Mouse (Mus musculus): ENCODE results near the gene Man1c1. TPM values are rescaled to one million over a fixed set of nuclear protein-coding genes. Genes with fewer than 3 reads are reported as not detected.

Man1c1 gene
- polyA plus RNA-seq, 1 experiment from 2014 or later: 4.8 TPM

- H3K4me1 ChIP-seq (ENCODE audit: control insufficient read depth, insufficient read depth, low read length): peaks cover 5% of the 10 kb centered on the region; the same call in 1 of the 2 replicates
- H3K4me2 ChIP-seq (ENCODE audit: low read depth): no peak overlapping the region
- DNase-seq (ENCODE audit: low spot score) (no peak), ATAC-seq (ENCODE audit: insufficient read depth, low FRiP score, low TSS enrichment) (no peak)
- 61% methylated on average over 4 of the region's 4 CpGs for WGBS
- no peak overlapping the region for H3K4me3 ChIP-seq (ENCODE audit: low read depth, low read length)
- no peaks in the 10 kb centered on the region for H3K27me3 ChIP-seq (ENCODE audit: control insufficient read depth, insufficient read depth, low read length)
- H3K9me3 ChIP-seq (ENCODE audit: control insufficient read depth, low read length): no peaks in the 10 kb centered on the region
- H3K36me3 ChIP-seq (ENCODE audit: control insufficient read depth, insufficient read depth, low read length): no peaks in the 10 kb centered on the region
- no peak overlapping the region for H3K9ac ChIP-seq (ENCODE audit: low read length)
- H3K27ac ChIP-seq (ENCODE audit: low read depth, low read length): no peak overlapping the region
Observed at GRCm38 (mm10) chr4:134604472-134604871, 99.6 kb downstream of the Man1c1 start.

GRCm38 (mm10) chr4:134603553-134603952 lies 100.5 kb downstream of the Man1c1 start:
- Histone ChIP-seq H3K4me3 (ENCODE audit: low read depth, low read length) (no peak overlapping the region), H3K4me2 (ENCODE audit: low read depth) (no peak overlapping the region), H3K9me3 (ENCODE audit: control insufficient read depth, low read length) (no peaks in the 10 kb centered on the region), H3K27ac (ENCODE audit: low read depth, low read length) (no peak overlapping the region), H3K9ac (ENCODE audit: low read length) (no peak overlapping the region; the same call in 1 of the 2 replicates), H3K27me3 (ENCODE audit: control insufficient read depth, insufficient read depth, low read length) (no peaks in the 10 kb centered on the region), H3K36me3 (ENCODE audit: control insufficient read depth, insufficient read depth, low read length) (no peaks in the 10 kb centered on the region), H3K4me1 (ENCODE audit: control insufficient read depth, insufficient read depth, low read length) (peaks cover 5% of the 10 kb centered on the region; the same call in 1 of the 2 replicates)
- DNase-seq (ENCODE audit: low spot score) (no peak), ATAC-seq (ENCODE audit: insufficient read depth, low FRiP score, low TSS enrichment) (no peak)
- WGBS: 55% methylated on average over 5 of the region's 5 CpGs

- no peaks in the 10 kb centered on the region for H3K36me3 ChIP-seq (ENCODE audit: control insufficient read depth, insufficient read depth, low read length)
- H3K4me3 ChIP-seq (ENCODE audit: low read depth, low read length): no peak overlapping the region
- H3K27me3 ChIP-seq (ENCODE audit: control insufficient read depth, insufficient read depth, low read length): no peaks in the 10 kb centered on the region
- no peaks in the 10 kb centered on the region for H3K9me3 ChIP-seq (ENCODE audit: control insufficient read depth, low read length)
- no peak for DNase-seq (ENCODE audit: low spot score)
- H3K4me1 ChIP-seq (ENCODE audit: control insufficient read depth, insufficient read depth, low read length): peaks cover 5% of the 10 kb centered on the region; the same call in 1 of the 2 replicates
- no peak overlapping the region for H3K27ac ChIP-seq (ENCODE audit: low read depth, low read length)
- no peak overlapping the region for H3K4me2 ChIP-seq (ENCODE audit: low read depth)
- no peak overlapping the region for H3K9ac ChIP-seq (ENCODE audit: low read length)
- 75% methylated on average over 3 of the region's 3 CpGs for WGBS
- ATAC-seq (ENCODE audit: insufficient read depth, low FRiP score, low TSS enrichment): no peak
Observed at GRCm38 (mm10) chr4:134602610-134603009, 101.5 kb downstream of the Man1c1 start.

GRCm38 (mm10) chr4:134601981-134602380 lies 102.1 kb downstream of the Man1c1 start:
- no peak overlapping the region for H3K4me3 ChIP-seq (ENCODE audit: low read depth, low read length)
- no peak overlapping the region for H3K27ac ChIP-seq (ENCODE audit: low read depth, low read length)
- H3K27me3 ChIP-seq (ENCODE audit: control insufficient read depth, insufficient read depth, low read length): no peaks in the 10 kb centered on the region
- peaks cover 5% of the 10 kb centered on the region; the same call in 1 of the 2 replicates for H3K4me1 ChIP-seq (ENCODE audit: control insufficient read depth, insufficient read depth, low read length)
- no peak overlapping the region for H3K9ac ChIP-seq (ENCODE audit: low read length)
- no peaks in the 10 kb centered on the region for H3K9me3 ChIP-seq (ENCODE audit: control insufficient read depth, low read length)
- 77% methylated on average over 7 of the region's 7 CpGs for WGBS
- H3K36me3 ChIP-seq (ENCODE audit: control insufficient read depth, insufficient read depth, low read length): no peaks in the 10 kb centered on the region
- DNase-seq (ENCODE audit: low spot score) (no peak), ATAC-seq (ENCODE audit: insufficient read depth, low FRiP score, low TSS enrichment) (no peak)
- H3K4me2 ChIP-seq (ENCODE audit: low read depth): no peak overlapping the region

- Histone ChIP-seq H3K4me3 (ENCODE audit: low read depth, low read length) (no peak overlapping the region), H3K4me1 (ENCODE audit: control insufficient read depth, insufficient read depth, low read length) (peaks cover 5% of the 10 kb centered on the region; the same call in 1 of the 2 replicates), H3K9ac (ENCODE audit: low read length) (no peak overlapping the region), H3K4me2 (ENCODE audit: low read depth) (no peak overlapping the region), H3K27me3 (ENCODE audit: control insufficient read depth, insufficient read depth, low read length) (no peaks in the 10 kb centered on the region), H3K9me3 (ENCODE audit: control insufficient read depth, low read length) (no peaks in the 10 kb centered on the region), H3K36me3 (ENCODE audit: control insufficient read depth, insufficient read depth, low read length) (no peaks in the 10 kb centered on the region), H3K27ac (ENCODE audit: low read depth, low read length) (no peak overlapping the region)
- DNase-seq (ENCODE audit: low spot score) (no peak), ATAC-seq (ENCODE audit: insufficient read depth, low FRiP score, low TSS enrichment) (no peak)
- WGBS: 60% methylated on average over 8 of the region's 8 CpGs
Observed at GRCm38 (mm10) chr4:134601404-134601803, 102.7 kb downstream of the Man1c1 start.

- 68% methylated on average over 7 of the region's 7 CpGs for WGBS
- H3K4me3 ChIP-seq (ENCODE audit: low read depth, low read length): no peak overlapping the region
Observed at GRCm38 (mm10) chr4:134600777-134601176, 103.3 kb downstream of the Man1c1 start.

GRCm38 (mm10) chr4:134600060-134600459 lies 104.0 kb downstream of the Man1c1 start:
- H3K9me3 ChIP-seq (ENCODE audit: control insufficient read depth, low read length): no peaks in the 10 kb centered on the region
- 90% methylated on average over 9 of the region's 9 CpGs for WGBS
- ATAC-seq (ENCODE audit: insufficient read depth, low FRiP score, low TSS enrichment): no peak

More at GRCm38 (mm10) chr4:134600777-134601176, 103.3 kb downstream of the Man1c1 start:
- no peak overlapping the region for H3K9ac ChIP-seq (ENCODE audit: low read length)
- no peaks in the 10 kb centered on the region for H3K36me3 ChIP-seq (ENCODE audit: control insufficient read depth, insufficient read depth, low read length)
- no peaks in the 10 kb centered on the region for H3K27me3 ChIP-seq (ENCODE audit: control insufficient read depth, insufficient read depth, low read length)
- no peak for DNase-seq (ENCODE audit: low spot score)
- H3K9me3 ChIP-seq (ENCODE audit: control insufficient read depth, low read length): no peaks in the 10 kb centered on the region
- ATAC-seq (ENCODE audit: insufficient read depth, low FRiP score, low TSS enrichment): no peak
- no peak overlapping the region for H3K27ac ChIP-seq (ENCODE audit: low read depth, low read length)
- peaks cover 5% of the 10 kb centered on the region; the same call in 1 of the 2 replicates for H3K4me1 ChIP-seq (ENCODE audit: control insufficient read depth, insufficient read depth, low read length)
- H3K4me2 ChIP-seq (ENCODE audit: low read depth): no peak overlapping the region

GRCm38 (mm10) chr4:134596816-134597692 lies 107.0 kb downstream of the Man1c1 start:
- WGBS: 88% methylated on average over 10 of the region's 10 CpGs
- no peaks in the 10 kb centered on the region; the same call in 1 of the 2 replicates for H3K4me1 ChIP-seq (ENCODE audit: control insufficient read depth, insufficient read depth, low read length)
- no peaks in the 10 kb centered on the region for H3K27me3 ChIP-seq (ENCODE audit: control insufficient read depth, insufficient read depth, low read length)
- no peak overlapping the region for H3K4me3 ChIP-seq (ENCODE audit: low read depth, low read length)
- DNase-seq (ENCODE audit: low spot score): no peak
- H3K4me2 ChIP-seq (ENCODE audit: low read depth): no peak overlapping the region
- ATAC-seq (ENCODE audit: insufficient read depth, low FRiP score, low TSS enrichment): no peak
- no peaks in the 10 kb centered on the region for H3K9me3 ChIP-seq (ENCODE audit: control insufficient read depth, low read length)
- no peak overlapping the region for H3K27ac ChIP-seq (ENCODE audit: low read depth, low read length)
- H3K36me3 ChIP-seq (ENCODE audit: control insufficient read depth, insufficient read depth, low read length): no peaks in the 10 kb centered on the region
- H3K9ac ChIP-seq (ENCODE audit: low read length): no peak overlapping the region

More at GRCm38 (mm10) chr4:134600060-134600459, 104.0 kb downstream of the Man1c1 start:
- no peak overlapping the region for H3K4me3 ChIP-seq (ENCODE audit: low read depth, low read length)
- H3K4me2 ChIP-seq (ENCODE audit: low read depth): no peak overlapping the region
- H3K4me1 ChIP-seq (ENCODE audit: control insufficient read depth, insufficient read depth, low read length): peaks cover 5% of the 10 kb centered on the region; the same call in 1 of the 2 replicates
- no peaks in the 10 kb centered on the region for H3K27me3 ChIP-seq (ENCODE audit: control insufficient read depth, insufficient read depth, low read length)
- H3K36me3 ChIP-seq (ENCODE audit: control insufficient read depth, insufficient read depth, low read length): no peaks in the 10 kb centered on the region
- H3K27ac ChIP-seq (ENCODE audit: low read depth, low read length): no peak overlapping the region
- no peak overlapping the region for H3K9ac ChIP-seq (ENCODE audit: low read length)
- DNase-seq (ENCODE audit: low spot score): no peak
